Mouse (Mus musculus) right cerebral cortex, adult 18-20 months (tissue): ENCODE measurements at regions not wholly inside any gene's neighbourhood (a gene's known extent, or its start where the extent isn't known, plus 50 kb on each side); places are given as distances from the start of the nearest gene placed in this dataset.

ENCODE experiments used
- DNase-seq: peaks from one replicate; pipeline ENCODE4 v3.0.0; 2022; ENCODE audit warnings: mixed read lengths

DNA sequence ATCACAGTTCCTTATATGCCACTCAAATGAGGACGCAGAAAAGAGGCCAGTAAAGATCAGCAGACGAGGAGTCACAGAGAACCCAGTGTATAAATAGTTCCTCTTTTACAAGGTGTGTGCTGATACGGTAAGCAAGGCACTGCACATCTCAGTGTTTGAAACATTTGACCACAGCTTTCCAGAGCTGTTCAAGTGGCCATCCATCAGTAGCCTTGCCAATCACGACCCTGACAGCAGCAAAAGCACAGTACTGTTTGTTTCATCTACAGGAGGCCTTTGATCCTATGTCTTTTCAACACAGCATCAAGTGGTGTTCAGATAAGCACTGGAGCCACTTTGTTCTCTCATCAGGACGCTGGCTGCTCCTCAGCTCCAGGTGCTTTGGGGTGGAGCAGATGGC is 511.4 kb upstream of the Adarb2 start:
- DNase-seq = no peak

DNA sequence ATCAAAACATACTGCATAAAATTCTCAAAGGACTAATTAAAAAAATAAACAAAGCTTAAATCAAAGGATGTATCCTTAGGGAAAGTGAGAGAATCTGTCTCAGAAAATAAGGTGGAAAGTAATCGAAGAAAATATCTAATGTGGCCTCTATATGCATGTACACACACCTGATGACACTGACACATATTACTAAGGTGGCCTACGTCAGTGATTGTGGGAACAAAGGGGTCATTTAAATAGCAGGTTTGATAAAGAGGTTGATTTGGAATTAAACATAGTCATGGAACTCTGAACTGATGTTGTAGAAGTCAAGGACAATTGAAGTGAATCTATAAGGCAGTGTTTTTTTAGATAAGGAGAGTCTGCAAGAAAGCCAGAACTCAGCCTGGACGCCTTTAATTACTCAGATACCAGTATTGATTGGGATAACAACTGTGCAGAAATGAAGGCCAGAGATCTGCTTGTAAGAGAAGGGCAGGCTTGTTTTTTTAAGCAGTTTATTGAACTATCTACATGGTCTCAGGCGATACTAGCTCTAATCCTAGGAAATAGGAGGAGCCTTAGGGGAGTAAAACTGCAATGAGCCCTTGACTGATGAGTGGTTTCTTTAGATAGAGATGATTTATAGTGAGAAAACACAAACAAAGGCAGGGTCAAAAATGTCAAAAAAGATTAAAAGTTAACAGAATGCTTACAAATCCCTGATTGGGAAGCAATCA is 504.9 kb upstream of the Adarb2 start:
- no peak for DNase-seq

DNA sequence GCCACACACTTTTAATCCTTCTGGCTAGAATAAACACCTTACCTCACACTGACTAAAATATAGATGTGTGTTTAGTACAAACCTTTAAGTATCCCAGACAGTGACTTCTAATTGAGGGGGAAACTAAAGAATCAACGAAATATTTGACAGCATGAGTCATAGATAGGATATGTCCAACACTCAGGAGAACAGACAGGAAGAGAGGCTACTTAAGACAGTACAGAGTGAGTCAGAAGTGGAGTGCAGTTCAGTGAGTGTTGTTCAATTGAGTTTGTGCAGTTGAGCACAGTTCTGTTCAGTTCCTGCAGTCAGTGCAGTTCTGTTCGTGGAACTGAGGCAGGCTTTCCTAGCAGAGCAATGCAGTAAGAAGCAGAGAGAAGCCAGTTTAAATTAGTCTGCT is 481.1 kb upstream of the Adarb2 start:
- DNase-seq = no peak

DNA sequence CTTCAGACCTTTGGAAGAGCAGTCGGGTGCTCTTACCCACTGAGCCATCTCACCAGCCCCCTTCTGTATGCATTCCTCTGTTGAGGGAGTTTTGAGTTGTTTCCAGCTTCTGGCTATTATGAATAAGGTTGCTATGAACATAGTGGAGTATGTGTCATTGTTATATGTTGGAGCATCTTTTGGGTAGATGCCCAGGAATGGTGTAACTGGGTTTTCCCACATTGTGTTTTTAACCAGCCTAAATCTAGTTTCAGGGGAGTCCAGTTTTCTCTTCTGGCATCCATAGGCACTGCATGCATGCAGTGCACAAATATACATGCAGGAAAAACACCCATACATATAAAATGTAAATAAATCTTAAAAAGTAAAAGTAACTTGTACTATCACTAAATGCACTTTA is 453.0 kb upstream of the Adarb2 start:
- peak; percentile 14 for DNase-seq

DNA sequence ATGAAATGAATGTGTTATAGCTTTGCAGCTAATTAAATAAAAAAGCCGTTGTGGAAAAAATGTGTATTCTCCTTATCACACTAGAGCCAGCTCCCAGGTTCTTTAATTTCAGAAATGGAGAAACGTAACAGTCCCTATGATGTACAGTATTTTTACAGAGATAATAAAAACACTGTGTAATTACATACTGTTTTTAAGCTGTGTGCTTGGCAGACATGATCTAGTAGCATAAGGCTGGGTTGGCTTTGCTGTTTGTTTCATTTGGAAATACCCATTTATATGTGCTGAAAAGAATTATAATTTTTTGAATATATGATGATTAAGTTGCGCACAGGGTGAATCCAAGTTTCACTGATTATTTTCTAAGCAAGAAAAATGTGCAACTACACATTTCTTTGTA is 417.4 kb upstream of the Adarb2 start:
- no peak for DNase-seq

DNA sequence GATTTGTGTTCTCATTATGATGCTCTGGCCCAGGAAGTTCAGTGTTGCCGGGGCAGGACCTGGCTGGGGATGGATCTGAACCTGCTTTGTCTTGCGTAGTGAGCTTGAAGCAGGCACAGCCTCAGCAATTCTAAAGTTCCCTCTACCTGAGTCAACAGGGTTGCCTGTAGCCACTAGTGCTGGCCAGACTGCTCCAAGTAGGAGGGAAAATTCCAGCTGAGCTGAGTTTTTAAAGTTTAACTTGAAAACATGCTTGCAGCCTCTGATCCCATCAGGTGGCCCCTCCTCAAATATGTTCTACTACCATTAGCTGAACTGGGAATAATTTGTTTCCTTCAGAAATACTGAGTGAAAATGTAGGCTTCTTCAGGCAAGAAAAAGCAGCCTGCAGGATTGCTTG is 412.6 kb upstream of the Adarb2 start:
- DNase-seq = no peak
